Mouse (Mus musculus) hindbrain, embryonic 11.5 days (tissue): Measurements from ENCODE around the gene Morf4l1. TPM values are rescaled to one million over a fixed set of nuclear protein-coding genes. Genes with fewer than 3 reads are reported as not detected.
A peak's percentile ranks its signal among the peaks of the same experiment; 100 is the strongest.

Experiments used
- ATAC-seq: fragments of 200-750 bp; cut with Nextera tagmentation; 2 replicates; pipeline ENCODE4 v1.8.0; 2017; ENCODE audit warnings: mild to moderate bottlenecking, moderate TSS enrichment, moderate library complexity; ENCODE audit not compliant: low FRiP score
- DNase-seq: peaks from one replicate; pipeline ENCODE4 v3.0.0-alpha.2; 2015; ENCODE audit warnings: low spot score
- H3K27ac ChIP-seq: fragments of 300-500 bp; sonication (generic); 2 replicates; pipeline ENCODE4 v1.5.1; 2014; ENCODE audit warnings: mild to moderate bottlenecking, low read depth, low read length
- H3K27me3 ChIP-seq: fragments of 300-500 bp; sonication (generic); 2 replicates; pipeline ENCODE4 v1.6.1; 2014; ENCODE audit warnings: mild to moderate bottlenecking, low read length, moderate library complexity, mixed read lengths; ENCODE audit not compliant: control insufficient read depth, insufficient read depth
- H3K36me3 ChIP-seq: fragments of 300-500 bp; sonication (generic); 2 replicates; pipeline ENCODE4 v1.6.1; 2014; ENCODE audit warnings: mild to moderate bottlenecking, low read length, moderate library complexity, mixed read lengths; ENCODE audit not compliant: control insufficient read depth, insufficient read depth
- H3K4me1 ChIP-seq: fragments of 300-500 bp; sonication (generic); replicated peaks from 2 replicates; pipeline ENCODE4 v1.6.1; 2014; ENCODE audit warnings: low read length, mixed read lengths; ENCODE audit not compliant: control insufficient read depth, insufficient read depth
- H3K4me2 ChIP-seq: fragments of 300-500 bp; sonication (generic); replicated peaks from 2 replicates; pipeline ENCODE4 v1.6.1; 2014; ENCODE audit warnings: mild to moderate bottlenecking, low read depth, low read length
- H3K4me3 ChIP-seq: fragments of 300-500 bp; sonication (generic); 2 replicates; pipeline ENCODE4 v1.5.1; 2014; ENCODE audit warnings: low read depth, low read length
- H3K9ac ChIP-seq: fragments of 300-500 bp; sonication (generic); 2 replicates; pipeline ENCODE4 v1.6.1; 2014; ENCODE audit warnings: low read depth, low read length
- H3K9me3 ChIP-seq: fragments of 300-500 bp; sonication (generic); 2 replicates; pipeline ENCODE4 v1.6.1; 2016; ENCODE audit warnings: low read length; ENCODE audit not compliant: control insufficient read depth
- WGBS: fragments of 180-500 bp; shearing (Covaris S2); extraction: QIAGEN DNeasy Blood & Tissue Kit; methylation state at CpG from one replicate; pipeline ENCODE4 v1.1.7; 2014; 5-methylcytosine and 5-hydroxymethylcytosine counted together
- polyA plus RNA-seq: library from polyadenylated mRNA; unstranded; fragments of >200 nt; fragmentation: Nextera tagmentation; extraction: Ambion mirVana; gene quantifications from 2 replicates; pipeline ENCODE4 v1.2.1, GENCODE M21; 2014

Gene Morf4l1
- polyA plus RNA-seq, 1 experiment from 2014 or later = 533 TPM

DNA sequence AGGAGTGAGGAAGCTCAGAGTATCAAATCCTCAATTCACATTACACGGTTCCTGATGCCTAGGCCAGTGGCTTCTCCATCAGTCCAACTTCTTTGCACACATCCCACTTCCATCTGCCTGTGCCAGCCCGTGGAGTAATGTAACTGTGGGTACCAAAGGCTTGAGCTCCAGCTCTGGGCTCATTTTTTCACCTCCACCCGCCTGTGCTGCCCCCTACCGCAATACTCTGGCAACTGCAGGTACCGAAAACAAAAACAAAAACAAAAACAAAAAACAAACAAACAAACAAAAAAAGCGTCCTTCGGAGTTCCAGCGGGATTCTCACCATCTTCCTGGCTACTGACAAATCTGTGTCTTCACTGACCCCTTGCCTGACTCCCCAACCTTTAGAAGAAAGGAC is 20.9 kb upstream of the Morf4l1 start:
- no peaks in the 10 kb centered on the region for H3K9me3 ChIP-seq
- no peak overlapping the region for H3K4me3 ChIP-seq
- no peak overlapping the region for H3K4me2 ChIP-seq
- H3K36me3 ChIP-seq = no peaks in the 10 kb centered on the region
- no peaks in the 10 kb centered on the region for H3K4me1 ChIP-seq
- no peak overlapping the region for H3K9ac ChIP-seq
- WGBS = 88% methylated on average over 8 of the region's 8 CpGs
- H3K27me3 ChIP-seq = no peaks in the 10 kb centered on the region
- no peak overlapping the region for H3K27ac ChIP-seq
- no peak for DNase-seq
- no peak for ATAC-seq

DNA sequence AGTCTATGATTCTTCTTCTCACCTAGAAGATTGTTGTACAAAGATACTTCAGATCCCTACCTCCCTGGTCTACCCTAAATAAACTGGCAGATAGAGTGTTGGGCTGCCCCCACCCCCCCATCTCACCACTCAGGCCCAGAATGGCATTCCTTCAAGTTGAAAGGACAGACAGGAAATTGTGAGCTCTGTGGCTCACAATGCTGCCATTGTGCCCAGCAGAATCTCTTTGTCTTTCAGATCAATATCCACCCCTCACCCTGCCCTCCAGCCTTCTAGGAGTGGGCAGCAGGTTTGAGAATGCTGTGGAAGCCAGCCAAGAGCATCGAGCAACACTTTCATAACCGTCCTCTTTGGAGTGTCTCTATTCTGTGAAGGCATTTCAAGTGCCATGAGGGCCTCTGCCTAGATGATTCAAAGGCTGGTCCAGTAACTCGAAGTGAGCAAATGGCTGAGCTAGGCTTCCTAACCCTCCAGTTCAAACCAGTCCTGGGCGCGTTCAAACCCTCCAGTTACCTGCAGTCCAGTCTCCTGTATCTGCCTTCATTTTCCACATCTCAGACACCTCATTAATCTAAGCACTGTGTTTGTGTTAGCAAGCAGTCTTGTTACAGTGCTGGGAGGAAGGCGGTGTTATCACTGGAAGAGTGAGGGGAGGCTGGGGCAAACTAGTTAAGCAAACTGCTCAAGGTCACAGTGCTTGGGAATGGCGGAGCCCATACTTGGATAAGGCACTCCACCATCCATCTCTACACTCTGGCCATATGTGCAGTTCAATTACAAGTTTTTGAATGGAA is 19.2 kb upstream of the Morf4l1 start:
- DNase-seq (no peak), ATAC-seq (no peak)
- Histone ChIP-seq H3K9ac (no peak overlapping the region), H3K4me2 (no peak overlapping the region), H3K27me3 (no peaks in the 10 kb centered on the region), H3K27ac (no peak overlapping the region), H3K4me1 (no peaks in the 10 kb centered on the region), H3K9me3 (no peaks in the 10 kb centered on the region), H3K4me3 (no peak overlapping the region), H3K36me3 (no peaks in the 10 kb centered on the region)
- WGBS = 73% methylated on average over 7 of the region's 7 CpGs

DNA sequence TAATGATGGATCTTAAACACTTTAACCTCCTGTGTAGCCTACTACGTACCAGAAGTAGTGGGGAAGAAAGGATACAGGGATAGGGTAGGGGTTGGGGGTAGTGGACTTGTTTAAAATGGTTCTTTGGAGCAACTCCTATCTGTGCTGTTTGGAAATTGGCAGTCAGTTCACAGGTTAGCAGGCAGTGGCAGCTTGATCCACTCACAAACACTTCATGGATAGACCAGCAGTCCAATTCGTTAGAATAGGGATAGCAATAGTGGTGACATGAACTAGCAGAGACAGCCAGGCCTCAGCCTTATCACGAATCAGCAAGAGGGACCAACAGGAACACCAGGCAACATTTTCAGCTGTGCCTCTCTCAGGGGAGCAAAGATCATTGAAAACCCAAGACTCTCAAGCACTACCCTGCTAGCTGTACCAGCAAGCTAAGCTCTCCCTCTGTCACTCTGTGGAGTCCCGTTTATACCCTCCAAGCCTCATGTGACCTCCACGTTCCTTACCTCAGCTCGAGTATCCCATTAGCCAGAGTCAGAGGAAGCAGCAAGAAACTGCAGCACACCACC is 14.1 kb upstream of the Morf4l1 start:
- DNase-seq = no peak
- H3K27me3 ChIP-seq = no peaks in the 10 kb centered on the region
- no peaks in the 10 kb centered on the region for H3K9me3 ChIP-seq
- H3K4me3 ChIP-seq = no peak overlapping the region
- no peak overlapping the region for H3K27ac ChIP-seq
- H3K4me1 ChIP-seq = no peaks in the 10 kb centered on the region
- H3K4me2 ChIP-seq = no peak overlapping the region
- 80% methylated on average over 6 of the region's 6 CpGs for WGBS
- H3K36me3 ChIP-seq = no peaks in the 10 kb centered on the region
- H3K9ac ChIP-seq = no peak overlapping the region
- ATAC-seq = no peak

DNA sequence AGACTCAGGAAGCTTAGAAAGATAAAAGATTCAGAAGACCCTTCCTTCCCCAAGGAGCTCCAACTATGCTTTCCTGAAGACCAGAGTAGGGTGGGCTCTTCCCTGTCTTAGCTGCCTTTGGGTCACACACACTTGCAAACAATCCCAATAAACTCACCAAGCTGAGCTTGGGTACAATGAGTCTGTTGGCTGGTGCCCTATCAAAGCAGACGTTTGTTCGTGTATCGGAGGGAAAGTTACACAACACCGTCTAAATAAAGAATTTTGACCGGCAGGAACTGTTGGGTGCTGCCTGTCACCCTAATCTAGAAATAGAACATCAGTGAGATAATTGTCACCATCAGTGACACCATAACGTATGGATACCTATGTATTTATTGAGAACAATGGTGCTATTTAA is 12.6 kb upstream of the Morf4l1 start:
- Histone ChIP-seq H3K4me3 (no peak overlapping the region), H3K27me3 (no peaks in the 10 kb centered on the region), H3K27ac (no peak overlapping the region), H3K4me2 (no peak overlapping the region), H3K9ac (no peak overlapping the region), H3K4me1 (no peaks in the 10 kb centered on the region), H3K9me3 (no peaks in the 10 kb centered on the region), H3K36me3 (no peaks in the 10 kb centered on the region)
- ATAC-seq = no peak
- 74% methylated on average over 6 of the region's 6 CpGs for WGBS
- no peak for DNase-seq

DNA sequence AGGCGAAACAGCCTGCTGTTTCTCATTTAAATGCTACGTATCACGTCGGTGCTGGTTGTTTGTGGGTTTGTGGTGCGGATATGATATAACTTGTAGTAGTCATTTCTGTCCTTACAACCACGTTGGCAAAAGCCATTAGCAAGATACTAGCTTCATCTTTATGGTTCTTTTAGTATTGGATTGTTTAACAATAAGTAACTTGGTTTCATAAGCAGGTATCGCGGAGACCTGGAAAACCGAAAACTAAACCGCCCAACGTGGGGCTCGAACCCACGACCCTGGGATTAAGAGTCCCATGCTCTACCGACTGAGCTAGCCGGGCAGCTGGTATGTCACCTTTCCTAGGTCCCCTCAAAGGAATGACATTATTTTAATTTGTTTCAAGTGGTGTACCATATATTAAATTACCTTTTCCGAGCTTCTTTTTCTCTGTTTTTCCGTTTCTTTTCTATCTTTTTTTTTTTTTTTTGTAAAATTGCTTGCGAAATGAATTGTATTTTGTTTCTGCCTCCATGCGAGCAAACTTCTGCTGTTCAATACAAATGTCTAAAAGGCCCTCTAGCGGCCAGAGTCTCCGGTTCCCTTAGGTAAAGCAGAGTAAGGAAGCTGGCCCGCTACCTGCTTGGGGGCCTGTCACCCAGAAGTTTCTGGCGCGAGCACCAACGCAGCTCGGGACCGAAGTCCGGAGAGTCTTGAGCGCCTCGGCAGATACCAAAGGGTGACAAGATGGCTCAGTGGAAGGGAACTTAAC is 11.9 kb upstream of the Morf4l1 start:
- no peak overlapping the region for H3K4me3 ChIP-seq
- 2% methylated on average over 30 of the region's 30 CpGs for WGBS
- H3K4me1 ChIP-seq = no peaks in the 10 kb centered on the region
- H3K36me3 ChIP-seq = no peaks in the 10 kb centered on the region
- DNase-seq (peak; percentile 80), ATAC-seq (peak; percentile 77)
- H3K4me2 ChIP-seq = peak overlapping the region; percentile 27; the same call in 1 of the 2 replicates
- no peak overlapping the region for H3K27ac ChIP-seq
- no peaks in the 10 kb centered on the region for H3K27me3 ChIP-seq
- no peaks in the 10 kb centered on the region for H3K9me3 ChIP-seq
- H3K9ac ChIP-seq = no peak overlapping the region

DNA sequence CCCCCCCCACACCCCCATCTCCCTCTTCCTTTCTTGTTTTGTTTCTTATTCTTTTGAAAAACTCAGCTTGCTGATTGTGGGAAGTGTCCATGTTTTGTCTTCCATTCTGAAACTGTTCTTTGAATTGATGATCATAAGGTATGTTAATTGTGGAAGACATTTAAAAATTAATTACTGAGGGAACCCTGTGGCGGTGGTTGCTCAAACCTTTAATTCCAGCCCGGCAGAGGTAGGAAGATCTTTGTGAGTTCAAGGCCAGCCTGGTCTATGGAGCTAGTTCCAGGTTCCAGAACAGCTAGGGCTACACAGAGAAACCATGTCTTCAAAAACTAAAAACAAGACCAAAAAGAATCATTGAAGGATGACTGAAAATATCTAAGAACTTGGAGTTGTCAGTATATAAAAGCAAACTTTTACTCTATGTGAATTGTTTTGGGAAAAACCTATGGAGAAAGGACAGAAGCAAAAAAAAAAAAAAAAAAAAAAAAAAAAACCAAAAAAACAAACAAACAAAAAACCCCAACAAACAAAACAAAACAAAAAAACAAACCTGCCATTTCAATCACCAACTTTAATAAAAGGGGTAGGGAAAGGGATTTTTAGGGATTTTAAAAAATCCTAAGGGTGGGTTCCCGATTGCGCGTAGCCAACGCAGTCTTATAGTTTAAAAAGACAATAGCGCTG is 11.0 kb upstream of the Morf4l1 start:
- Histone ChIP-seq H3K27ac (no peak overlapping the region), H3K4me3 (no peak overlapping the region), H3K27me3 (no peaks in the 10 kb centered on the region), H3K9me3 (no peaks in the 10 kb centered on the region), H3K36me3 (no peaks in the 10 kb centered on the region), H3K9ac (no peak overlapping the region), H3K4me2 (peak overlapping the region; percentile 27; the same call in 1 of the 2 replicates), H3K4me1 (no peaks in the 10 kb centered on the region)
- no peak for ATAC-seq
- DNase-seq = peak; percentile 30
- 15% methylated on average over 7 of the region's 7 CpGs for WGBS

DNA sequence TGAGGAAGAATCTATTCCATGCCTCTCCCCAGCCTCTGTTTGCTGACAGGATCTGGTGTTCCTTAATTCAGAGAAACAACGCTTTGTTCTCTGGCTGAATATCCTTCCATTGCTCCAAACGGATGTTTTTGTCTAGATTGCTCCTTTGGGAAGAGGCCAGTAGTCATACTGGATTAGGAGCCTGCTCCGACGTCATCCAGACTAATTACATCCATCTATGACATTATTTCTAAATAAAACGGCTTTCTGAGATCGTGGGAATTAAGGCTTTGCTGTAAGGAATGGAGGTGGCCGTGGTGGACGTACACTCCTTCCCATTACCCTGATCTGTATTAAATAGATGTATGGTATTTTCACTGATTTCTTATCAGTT is 10.3 kb upstream of the Morf4l1 start:
- H3K4me3 ChIP-seq = no peak overlapping the region
- no peaks in the 10 kb centered on the region for H3K9me3 ChIP-seq
- no peak overlapping the region for H3K4me2 ChIP-seq
- H3K9ac ChIP-seq = no peak overlapping the region
- H3K4me1 ChIP-seq = no peaks in the 10 kb centered on the region
- no peaks in the 10 kb centered on the region for H3K27me3 ChIP-seq
- no peak for DNase-seq
- 49% methylated on average over 8 of the region's 8 CpGs for WGBS
- no peak for ATAC-seq
- no peaks in the 10 kb centered on the region for H3K36me3 ChIP-seq
- no peak overlapping the region for H3K27ac ChIP-seq

DNA sequence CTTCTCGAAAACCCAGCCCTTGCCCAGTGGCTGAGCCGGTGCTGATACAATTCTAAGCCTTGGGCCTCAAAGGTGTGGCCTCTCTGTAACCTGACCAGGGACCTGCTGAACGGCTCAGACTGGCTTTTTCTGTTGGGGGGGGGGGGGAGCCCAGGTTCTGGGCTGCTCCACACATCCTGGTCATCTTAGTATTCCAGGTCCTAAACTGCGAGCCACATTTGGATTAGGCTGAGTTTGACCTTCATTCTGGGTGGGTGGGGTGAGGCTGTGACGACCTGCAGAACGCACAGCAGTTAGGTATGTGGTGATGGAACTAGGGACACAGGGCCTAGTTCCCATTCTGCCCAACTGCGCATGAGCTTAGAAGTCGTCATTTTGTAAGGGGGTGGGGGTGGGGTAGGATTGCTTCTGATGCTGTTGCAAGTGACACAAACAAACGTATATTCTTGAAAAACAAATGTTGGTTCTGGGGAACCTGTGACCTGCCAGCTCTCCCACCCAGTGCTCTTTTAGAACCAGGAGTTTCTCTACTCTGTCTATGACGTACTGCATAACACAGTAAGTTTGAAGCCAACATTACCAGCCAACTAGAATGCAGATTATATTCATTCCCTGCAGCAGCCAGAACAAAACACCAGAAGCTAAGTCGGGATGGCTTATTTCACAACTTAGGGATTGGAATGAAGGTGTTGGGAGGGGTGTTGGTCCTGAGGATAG is 9.7 kb upstream of the Morf4l1 start:
- Histone ChIP-seq H3K4me3 (no peak overlapping the region), H3K4me1 (no peaks in the 10 kb centered on the region), H3K27me3 (no peaks in the 10 kb centered on the region), H3K27ac (no peak overlapping the region), H3K36me3 (no peaks in the 10 kb centered on the region), H3K9me3 (no peaks in the 10 kb centered on the region), H3K9ac (no peak overlapping the region), H3K4me2 (no peak overlapping the region)
- no peak for DNase-seq
- ATAC-seq = 0 out of 2 replicates have a peak, but pooled peaks have one; percentile 25
- WGBS = 33% methylated on average over 11 of the region's 11 CpGs
